Mouse (Mus musculus) right cerebral cortex, postnatal 4 days (tissue): ENCODE results near the gene Kif26b.

Experiments
- DNase-seq: peaks from one replicate; pipeline ENCODE4 v3.0.0-alpha.2; 2022

Kif26b gene

DNA sequence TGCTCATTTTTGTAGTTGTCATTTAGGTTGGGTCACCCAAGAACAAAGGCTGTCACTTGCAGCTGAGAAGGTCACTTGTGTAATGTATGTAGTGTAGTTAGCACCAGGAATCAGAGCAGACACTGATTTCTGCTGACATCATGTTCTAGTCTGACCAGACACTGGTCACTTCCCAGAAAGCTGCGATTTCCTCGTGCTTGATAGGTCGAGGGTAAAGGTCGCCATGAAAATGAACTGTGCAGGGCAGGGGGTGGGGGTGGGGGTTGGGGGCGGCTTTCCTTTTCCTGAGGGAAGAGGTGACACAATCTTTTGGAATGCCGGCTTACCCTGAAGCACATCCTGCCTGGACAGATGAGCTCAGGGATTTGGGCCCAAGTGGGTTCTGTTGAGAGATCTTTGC lies 68.8 kb downstream of the Kif26b start:
- no peak for DNase-seq

DNA sequence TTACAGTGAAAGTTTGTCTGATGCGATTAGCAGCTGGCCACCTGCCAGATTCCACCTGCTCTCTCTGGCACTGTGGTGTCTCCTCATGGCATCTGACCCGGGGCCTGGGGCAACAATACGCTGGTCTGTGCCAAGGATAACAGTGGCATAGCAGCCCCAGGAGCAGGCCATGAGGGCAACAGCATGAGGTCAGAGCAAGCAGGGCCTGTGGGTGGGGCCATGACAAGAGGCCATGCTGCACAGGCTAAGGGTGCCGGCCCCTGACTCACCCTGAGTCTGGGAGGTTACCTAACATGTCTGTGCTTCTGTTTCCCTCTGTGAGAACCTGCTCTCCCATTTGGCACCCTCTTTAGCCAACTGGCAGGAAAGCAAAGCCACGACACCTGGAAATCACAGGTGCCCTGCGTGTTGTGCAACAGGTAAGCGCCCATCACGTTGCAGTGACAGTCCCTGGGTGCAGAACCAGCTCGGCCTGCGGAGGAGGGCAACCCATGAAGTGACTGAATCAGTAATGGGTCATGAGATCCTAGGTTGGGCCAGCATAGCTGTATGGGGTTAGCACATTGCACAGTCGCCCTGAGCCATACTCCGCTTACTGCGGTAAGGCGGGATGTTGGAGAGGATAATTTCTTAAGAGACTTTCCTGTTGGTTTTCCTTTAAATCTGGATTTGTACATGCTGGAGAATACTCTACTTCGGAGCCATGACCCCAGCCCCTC lies 72.1 kb downstream of the Kif26b start:
- DNase-seq: no peak

DNA sequence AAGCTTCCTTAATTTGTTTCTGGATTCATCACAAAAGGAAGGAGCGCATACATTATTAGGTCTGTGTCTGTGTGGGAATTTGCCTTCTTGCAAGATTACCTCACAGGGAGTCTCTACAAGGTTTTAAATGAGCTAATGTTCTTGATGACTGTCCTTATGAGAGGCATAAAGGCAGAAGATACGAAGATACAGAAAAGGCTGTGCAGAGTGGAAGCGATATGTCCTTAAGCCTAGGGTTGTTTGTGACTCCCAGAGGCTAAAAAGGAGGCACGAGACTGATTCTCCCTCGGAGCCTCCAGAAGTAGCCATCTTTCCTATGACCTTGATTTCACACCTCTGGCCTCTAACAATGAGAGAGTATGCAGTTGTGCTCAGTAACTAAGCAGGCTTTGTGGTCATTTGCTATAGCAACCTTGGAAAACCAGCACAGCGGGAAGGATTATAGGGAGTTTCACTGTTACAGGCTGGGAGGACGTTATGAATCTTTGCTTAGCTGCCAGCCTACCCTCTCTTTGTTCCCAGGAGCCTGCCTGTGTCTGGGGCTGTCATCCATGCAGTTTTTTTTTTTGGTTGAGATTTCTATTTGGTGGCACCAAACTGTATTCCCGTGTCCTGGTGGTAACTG lies 80.3 kb downstream of the Kif26b start:
- no peak for DNase-seq

DNA sequence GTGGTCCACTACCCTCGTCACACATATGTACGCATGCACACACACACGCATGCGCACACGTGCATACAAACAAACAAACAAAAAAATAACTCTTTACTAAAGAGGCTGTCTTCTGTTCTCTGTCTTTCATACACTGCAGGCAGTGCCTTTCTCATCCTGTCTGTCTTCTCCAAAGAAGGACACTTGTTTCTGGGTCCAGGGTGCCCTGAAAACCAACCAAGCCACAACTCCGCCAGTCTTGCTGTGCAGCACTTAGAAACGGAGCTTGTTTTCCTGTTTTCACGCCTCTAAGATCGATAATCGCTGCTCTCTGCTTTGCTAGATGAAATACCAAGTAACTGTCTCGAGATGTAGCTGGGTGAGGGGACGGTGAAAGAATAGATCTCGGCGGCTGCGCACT lies 82.6 kb downstream of the Kif26b start:
- no peak for DNase-seq

DNA sequence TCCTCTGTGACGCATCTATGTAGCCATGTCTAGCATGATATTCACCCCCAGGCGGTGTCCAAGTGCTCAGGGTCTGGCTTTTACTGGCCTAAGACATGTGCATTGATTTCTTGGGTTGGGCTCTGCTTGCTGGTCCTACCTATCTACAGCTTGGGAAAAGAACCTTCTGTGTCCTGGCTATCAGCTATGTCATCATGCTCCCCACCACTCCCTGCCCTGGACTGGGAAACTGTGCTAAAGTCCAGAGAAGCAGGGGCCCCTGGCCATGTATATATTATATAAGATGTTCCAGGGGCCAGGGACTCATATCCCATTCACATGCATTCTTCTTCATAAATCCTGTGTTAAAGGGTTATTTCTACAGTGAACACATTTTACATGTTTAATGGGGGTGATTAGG lies 92.4 kb downstream of the Kif26b start:
- DNase-seq: no peak

DNA sequence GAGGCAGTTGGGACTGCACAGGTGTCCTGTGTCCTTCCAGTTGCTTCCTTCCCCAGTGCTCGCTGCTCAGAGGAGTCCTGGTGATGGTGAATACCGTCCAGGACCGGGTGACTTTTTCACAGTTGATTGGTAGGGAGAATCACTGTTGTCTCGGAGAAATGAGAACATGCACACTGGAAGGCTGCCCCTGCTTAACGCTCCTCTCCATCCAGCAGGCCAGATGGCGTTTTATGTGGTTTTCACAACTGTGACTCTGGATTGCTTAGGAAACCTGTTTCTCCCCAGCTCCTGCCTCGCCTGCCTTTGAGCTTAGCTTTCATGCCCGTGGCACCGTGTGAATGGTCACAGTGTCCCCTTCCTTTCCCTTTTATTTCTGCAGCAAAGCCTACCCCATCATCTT lies 95.0 kb downstream of the Kif26b start:
- DNase-seq: no peak

DNA sequence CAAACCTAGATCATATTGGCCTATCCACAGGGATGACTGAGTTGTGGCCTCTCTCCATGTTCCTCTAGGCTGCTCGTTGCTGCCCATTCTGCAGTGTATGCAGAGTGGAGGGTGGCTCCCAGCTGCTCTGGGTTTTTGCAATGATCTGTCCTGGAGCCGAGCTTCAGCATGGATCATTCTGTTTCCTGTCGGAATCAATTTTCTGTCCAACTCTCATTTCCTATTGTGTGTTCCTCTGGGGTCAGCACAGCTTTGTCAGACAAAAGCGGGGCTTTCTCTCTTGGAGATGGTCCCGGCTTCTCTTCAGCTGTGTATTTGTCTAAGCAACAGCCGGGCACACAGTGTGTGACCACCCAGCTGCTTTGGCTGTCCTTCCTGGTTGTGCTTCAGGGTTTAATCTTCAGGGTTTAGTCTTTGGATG lies 98.0 kb downstream of the Kif26b start:
- DNase-seq: no peak

DNA sequence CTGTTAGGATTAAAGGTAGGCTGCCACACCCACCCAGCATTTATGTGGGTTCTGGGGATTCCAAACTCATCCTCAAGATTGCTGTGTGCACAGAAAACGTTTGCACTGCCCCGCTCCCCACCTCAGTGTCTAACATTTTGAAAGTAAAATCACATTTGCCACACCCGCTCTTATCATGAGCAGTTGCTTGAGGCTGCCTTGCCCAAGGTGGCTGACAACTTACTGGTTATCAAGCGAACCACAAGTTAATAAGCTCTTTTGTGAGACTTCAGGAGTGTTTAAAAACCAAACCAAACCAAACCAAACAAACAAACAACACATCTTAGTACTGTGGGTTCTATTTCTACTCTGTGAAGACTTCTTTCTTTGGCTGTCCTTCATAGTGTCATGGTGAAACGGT lies 101.1 kb downstream of the Kif26b start:
- DNase-seq: no peak

DNA sequence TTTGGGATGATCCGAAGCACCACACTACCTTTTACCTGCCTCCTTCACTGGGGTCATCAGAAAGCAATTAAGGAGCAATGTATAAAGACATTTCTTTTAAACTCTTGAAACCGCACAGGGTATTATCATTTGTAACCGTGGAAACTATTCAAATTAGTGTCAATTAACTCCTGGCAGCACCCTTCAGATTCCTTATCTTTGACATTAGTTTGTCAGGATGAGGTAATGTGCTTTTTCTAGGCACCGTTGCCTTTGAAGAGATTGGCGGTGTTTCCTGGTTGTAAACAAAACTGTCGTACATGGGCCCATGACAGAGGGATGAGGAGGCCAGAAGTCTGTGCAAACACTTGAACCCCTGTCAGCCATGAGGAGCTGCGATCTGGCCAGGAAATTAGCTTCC lies 102.9 kb downstream of the Kif26b start:
- no peak for DNase-seq

DNA sequence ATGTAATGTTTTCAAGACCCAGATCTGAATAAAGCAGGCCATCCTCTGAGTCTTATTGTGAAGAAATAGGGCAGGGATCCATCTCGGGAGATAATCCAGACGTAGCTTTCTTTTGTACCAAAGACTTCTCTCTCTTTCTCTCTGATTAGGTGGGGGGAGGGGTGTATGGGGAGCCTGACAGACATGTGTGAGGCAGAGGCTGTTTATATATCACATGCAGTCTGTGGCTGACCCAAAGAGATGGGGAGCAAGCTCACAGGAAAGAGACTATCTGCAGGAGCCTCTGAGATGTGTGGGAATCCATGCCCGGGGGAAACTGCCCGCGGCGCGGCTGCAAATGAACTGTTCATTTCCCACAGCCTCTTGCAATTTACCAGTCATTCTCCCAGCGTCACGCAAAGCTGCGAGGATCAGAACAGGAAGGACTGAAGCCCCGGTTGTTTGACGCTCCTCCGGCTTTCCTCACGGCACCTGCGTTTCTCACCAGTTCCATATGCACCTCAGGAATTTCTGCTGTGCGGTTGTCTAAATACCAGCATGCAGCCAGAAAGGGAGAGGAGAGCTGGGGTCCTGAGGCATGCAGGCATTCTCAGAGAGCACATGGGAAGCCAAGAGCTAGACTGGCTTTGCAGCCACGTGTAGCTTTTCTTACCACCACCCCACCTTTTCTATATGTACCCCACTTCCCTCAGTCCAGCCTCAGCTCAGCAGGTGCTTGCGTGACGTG lies 105.6 kb downstream of the Kif26b start:
- DNase-seq: no peak

DNA sequence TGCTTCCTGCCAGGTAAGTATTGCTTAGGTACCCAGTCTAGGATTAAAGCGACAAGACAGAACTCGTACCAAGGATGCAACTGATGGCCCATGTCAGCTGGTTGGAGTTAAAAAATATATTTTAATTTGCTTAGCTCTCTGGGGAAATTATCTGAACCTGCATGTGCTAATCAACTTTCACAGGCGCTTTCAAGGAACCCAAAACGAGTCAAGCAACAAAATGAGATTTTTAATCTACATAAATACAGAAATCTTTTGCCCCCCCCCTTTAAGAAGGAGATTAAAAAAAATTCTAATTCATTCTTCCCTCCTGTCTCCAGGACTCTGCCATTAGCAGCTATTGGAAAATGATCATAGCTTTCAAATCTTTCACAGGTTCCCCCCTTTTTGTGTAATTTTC lies 106.5 kb downstream of the Kif26b start:
- no peak for DNase-seq

DNA sequence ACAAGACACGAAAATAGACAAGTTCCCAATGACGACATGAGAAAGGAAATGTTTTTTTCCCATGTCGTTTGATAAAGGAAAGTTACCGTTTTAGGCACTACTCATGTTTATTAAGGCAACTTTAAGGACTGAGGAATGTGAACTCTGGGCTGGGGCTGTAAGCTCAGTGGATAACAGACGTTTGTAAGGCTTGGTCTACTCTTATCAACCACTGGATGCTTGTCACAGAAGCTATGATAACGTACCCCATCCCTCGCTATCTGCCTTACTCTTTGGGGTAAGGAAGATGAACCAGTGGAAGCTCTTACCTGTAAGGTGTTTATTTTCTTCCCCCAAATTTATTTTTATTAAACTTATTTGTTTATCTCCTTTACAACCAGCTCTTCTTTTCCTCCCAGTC lies 108.4 kb downstream of the Kif26b start:
- no peak for DNase-seq

DNA sequence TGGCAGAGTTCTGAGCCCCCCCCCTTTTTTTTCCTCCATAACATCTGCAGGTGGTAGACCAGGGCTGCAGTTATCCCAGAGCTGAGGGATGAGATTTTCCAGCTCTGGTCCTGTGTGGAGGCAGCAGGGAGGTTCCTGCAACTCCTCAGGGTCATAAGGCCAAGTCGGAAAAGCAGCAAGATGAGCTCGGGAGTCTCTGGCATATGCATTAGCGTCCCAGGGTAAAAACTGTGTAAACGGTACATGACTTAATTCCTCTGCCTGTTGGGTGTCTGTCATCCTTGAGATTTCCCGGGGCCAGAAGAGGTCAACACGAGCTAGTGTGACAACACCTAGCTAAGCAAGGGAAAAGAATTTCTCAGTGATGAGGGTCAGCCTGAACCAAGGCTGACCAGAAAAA lies 111.0 kb downstream of the Kif26b start:
- DNase-seq: no peak

DNA sequence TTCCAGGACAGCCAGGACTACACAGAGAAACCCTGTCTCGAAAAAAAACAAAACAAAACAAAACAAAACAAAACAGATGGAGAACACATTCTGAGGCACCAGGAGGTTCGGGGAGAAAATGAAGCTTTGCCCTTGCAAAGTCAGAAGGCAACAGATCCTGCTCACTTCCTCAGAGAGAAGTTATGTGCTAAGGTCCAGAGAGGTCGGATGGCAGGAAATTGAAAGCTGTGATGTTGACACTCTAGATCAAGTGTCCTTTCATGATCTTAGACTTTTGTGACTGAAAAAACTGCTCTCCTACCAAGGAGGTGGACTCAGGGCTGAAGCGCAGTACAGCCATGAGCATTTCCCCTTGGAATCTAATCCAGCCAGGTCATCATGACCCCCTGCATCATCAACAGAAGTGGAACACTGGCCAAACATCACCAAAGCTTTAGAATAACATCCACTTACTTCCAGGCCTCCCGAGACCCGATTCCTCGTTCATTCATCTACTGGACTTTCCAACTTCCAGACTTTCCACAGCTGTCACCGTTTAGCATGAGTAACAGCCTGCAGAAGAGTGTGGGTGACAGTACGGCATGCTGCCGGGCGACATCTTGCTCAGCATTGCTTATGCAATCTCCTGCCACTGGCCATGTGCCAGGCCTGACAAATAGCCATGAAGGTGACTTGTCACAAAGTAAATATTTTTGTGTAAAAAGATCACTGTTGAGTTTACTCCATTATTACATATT lies 112.0 kb downstream of the Kif26b start:
- DNase-seq: no peak

DNA sequence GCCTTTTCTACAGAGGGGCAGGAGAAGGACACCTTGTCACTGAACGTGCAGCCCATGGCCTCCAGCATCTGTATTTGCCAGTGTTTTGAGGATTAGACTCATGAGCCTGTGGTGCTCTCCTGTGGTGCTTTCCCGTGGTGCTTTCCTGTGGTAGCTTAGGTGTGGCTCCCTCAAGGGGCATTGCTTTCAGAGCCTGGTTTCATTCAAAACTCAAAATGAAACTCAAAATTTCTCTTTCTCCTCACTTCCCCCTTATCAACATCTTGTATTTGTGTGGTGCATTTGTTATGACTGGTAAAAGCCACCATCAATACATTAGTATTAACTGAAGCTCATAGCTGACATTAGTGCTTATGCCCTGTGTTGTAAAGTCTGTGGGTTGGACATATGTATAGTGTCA lies 112.9 kb downstream of the Kif26b start:
- DNase-seq: no peak

DNA sequence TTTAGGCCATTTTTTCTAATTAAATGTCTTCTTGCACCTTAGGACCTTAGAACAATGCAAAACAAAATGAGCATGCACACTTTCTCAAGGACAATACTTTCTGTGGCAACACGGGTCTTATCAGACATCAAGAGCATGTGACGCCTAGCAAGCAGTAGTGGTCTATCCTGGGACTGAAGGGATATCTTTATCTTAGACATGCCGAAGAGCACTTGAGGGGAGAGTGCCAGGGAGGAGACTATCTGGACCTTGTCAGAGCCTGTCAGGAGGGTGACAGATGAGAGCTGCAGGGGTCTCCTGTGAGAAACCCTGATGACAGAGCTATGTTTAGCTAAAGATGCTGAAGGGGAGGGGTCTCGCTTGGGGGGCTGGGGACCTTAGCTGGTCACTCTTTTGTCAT lies 116.0 kb downstream of the Kif26b start:
- no peak for DNase-seq

DNA sequence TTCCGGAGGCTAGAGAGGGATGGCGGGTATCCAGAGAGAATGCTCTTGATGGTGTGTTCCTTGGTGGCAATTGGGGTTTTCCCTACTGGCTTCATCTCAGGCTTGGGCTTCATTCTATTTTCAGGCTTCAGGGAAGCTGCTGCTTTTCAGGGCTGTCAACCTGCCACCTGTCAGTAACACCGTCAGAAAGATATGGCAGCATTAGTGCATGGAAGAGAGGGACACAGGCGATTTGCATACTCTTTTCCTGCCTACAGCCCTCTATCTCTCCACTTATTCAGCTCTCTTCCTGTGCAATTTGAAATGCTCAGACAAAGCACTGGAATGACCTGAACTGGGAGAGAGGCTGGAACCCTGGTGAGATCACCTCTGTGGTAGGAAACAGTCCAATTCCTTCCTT lies 117.7 kb downstream of the Kif26b start:
- no peak for DNase-seq

DNA sequence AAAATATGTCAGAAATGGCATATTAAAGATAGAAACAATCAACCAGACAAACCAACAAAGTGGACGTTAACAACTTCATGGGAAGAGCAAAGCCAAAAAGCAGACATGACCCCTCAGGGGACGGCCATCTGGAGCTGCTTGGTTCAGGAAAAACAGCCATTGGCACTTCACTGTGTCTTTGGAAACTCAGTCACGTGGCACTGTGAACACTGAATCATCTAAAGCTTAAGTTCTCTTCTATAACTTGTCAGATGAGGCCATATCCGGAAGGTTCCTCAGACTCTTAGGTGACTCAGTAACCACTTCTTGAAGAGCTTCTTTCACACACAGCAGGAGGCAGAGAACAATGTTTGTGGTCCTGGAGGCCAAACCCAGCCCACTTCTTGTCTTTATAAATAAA lies 126.6 kb downstream of the Kif26b start:
- DNase-seq: no peak

DNA sequence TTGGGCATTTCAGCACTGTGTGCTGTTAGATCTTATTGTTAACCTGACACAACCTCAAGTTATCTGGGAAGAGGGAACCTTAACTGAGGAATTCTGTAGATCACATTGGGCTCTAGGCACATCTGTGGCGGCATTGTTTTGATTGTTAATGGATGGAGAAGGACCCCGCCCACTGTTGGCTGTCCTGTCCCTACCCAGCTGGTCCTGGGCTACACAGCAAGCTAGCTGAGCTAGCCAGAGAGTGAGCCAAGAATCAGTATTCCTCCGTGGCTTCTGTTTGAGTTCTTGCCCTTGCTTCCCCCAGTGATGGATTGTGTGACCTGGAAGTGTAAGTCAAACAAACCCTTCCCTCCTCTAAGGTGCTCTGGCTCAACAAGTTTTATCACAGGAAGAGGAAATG lies 132.1 kb downstream of the Kif26b start:
- no peak for DNase-seq

DNA sequence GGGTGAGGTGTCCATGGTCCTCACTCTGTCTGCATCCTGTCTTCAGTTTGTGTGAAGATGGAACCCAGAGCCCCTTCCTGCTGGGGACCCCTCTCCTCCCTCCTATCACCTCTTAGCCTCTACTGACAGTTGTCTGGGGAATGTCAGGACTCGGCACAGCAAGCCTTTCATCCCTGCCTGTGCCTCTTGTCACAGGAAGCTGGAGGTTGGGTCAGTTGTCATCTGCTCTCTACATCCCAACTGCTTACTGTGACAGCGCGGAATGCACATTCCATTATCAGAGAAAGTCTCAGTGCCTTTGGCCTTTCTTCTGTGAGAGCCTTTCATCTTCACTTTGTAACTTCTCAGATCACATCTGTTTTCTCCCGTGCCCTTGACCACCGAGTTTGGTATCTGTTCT lies 132.6 kb downstream of the Kif26b start:
- DNase-seq: no peak

DNA sequence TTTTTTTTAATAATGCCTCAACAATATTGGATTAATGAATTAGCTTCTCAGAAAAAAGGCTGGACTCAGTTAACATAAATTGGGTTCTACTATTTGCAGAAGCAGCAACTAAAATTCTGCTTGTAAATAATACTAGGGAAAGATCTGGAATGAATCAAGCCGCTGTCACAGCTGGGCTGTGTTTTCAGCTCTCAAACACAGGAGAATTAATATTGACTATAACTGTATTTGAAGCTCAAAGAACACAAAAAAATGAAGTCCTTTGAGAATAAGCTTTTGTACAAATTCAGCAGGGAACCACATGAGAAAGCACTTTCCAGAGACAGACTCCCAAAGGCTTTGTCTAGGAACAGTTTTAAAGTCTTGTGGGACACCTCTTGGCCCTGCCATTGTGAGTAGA lies 134.6 kb downstream of the Kif26b start:
- no peak for DNase-seq

DNA sequence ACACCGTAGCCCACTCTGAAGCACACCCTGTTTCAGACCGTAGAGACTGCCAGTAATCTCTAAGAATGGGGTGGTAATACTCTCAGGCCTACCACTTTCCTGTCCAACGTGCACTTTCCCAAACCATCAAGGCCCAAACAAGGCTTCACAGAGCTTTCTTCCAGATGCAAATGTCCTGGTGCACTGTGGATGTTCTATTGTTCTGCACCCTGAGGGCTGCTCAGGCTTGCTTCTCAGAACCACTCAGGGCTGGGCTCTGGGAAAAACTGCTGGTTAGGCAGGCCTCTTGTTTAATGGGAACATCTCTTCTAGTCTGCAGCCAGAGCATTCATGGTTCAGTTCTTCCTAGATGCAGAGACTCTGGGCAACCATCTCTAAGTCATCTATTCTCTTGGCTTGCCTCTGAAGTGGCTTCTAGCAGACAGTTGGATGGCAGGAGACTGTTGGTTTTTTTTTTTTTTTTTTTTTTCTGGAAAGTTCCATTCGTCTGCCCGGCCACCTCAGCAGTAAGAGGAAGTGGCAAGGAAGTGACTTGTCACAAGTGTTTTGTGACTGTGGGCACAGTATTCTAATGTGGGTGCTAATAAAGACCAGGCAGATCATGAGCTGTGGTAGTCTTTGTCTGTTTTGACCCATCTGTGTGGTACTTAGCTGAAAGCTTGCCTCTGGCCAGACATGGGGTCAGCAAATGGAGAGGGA lies 135.5 kb downstream of the Kif26b start:
- no peak for DNase-seq

DNA sequence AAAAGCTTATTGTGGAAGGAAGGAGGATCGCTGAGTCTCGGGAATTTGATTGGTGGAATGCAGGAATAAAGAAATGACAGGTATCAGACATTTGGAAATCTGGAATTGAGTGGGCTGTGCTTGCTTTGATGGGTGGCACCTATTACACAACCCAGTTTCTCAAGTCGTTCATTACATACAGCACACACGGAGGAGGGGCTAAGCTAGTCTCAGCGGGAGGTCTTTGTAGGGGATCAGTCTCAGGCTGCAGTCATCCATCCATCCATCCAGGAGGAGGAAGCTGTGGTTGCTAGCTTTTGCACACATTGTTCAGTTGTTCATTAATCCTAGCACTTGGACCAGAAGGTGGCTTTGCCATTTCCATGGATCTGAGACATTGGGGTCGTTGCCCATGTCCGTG lies 137.6 kb downstream of the Kif26b start:
- DNase-seq: no peak
